Mouse (Mus musculus) hindbrain, embryonic 11.5 days (tissue): ENCODE measurements around the gene Nptx1. TPM values are rescaled to one million over a fixed set of nuclear protein-coding genes. Genes with fewer than 3 reads are reported as not detected.

Source experiments
- ATAC-seq: fragments of 200-750 bp; cut with Nextera tagmentation; 2 replicates; pipeline ENCODE4 v1.8.0; 2017; ENCODE audit warnings: mild to moderate bottlenecking, moderate TSS enrichment, moderate library complexity; ENCODE audit not compliant: low FRiP score
- DNase-seq: peaks from one replicate; pipeline ENCODE4 v3.0.0-alpha.2; 2015; ENCODE audit warnings: low spot score
- H3K27ac ChIP-seq: fragments of 300-500 bp; sonication (generic); 2 replicates; pipeline ENCODE4 v1.5.1; 2014; ENCODE audit warnings: mild to moderate bottlenecking, low read depth, low read length
- H3K27me3 ChIP-seq: fragments of 300-500 bp; sonication (generic); 2 replicates; pipeline ENCODE4 v1.6.1; 2014; ENCODE audit warnings: mild to moderate bottlenecking, low read length, moderate library complexity, mixed read lengths; ENCODE audit not compliant: control insufficient read depth, insufficient read depth
- H3K36me3 ChIP-seq: fragments of 300-500 bp; sonication (generic); 2 replicates; pipeline ENCODE4 v1.6.1; 2014; ENCODE audit warnings: mild to moderate bottlenecking, low read length, moderate library complexity, mixed read lengths; ENCODE audit not compliant: control insufficient read depth, insufficient read depth
- H3K4me1 ChIP-seq: fragments of 300-500 bp; sonication (generic); replicated peaks from 2 replicates; pipeline ENCODE4 v1.6.1; 2014; ENCODE audit warnings: low read length, mixed read lengths; ENCODE audit not compliant: control insufficient read depth, insufficient read depth
- H3K4me2 ChIP-seq: fragments of 300-500 bp; sonication (generic); replicated peaks from 2 replicates; pipeline ENCODE4 v1.6.1; 2014; ENCODE audit warnings: mild to moderate bottlenecking, low read depth, low read length
- H3K4me3 ChIP-seq: fragments of 300-500 bp; sonication (generic); 2 replicates; pipeline ENCODE4 v1.5.1; 2014; ENCODE audit warnings: low read depth, low read length
- H3K9ac ChIP-seq: fragments of 300-500 bp; sonication (generic); 2 replicates; pipeline ENCODE4 v1.6.1; 2014; ENCODE audit warnings: low read depth, low read length
- H3K9me3 ChIP-seq: fragments of 300-500 bp; sonication (generic); 2 replicates; pipeline ENCODE4 v1.6.1; 2016; ENCODE audit warnings: low read length; ENCODE audit not compliant: control insufficient read depth
- WGBS: fragments of 180-500 bp; shearing (Covaris S2); extraction: QIAGEN DNeasy Blood & Tissue Kit; methylation state at CpG from one replicate; pipeline ENCODE4 v1.1.7; 2014; 5-methylcytosine and 5-hydroxymethylcytosine counted together
- polyA plus RNA-seq: library from polyadenylated mRNA; unstranded; fragments of >200 nt; fragmentation: Nextera tagmentation; extraction: Ambion mirVana; gene quantifications from 2 replicates; pipeline ENCODE4 v1.2.1, GENCODE M21; 2014

The Nptx1 gene
- polyA plus RNA-seq, 1 experiment from 2014 or later: 8.7 TPM

GRCm38 (mm10) chr11:119555170-119555569 is 7.6 kb upstream of the Nptx1 start:
- H3K4me3 ChIP-seq: no peak overlapping the region
- 86% methylated on average over 7 of the region's 7 CpGs for WGBS
- H3K27ac ChIP-seq: no peak overlapping the region
- no peaks in the 10 kb centered on the region for H3K36me3 ChIP-seq
- H3K9ac ChIP-seq: no peak overlapping the region
- peaks cover 20% of the 10 kb centered on the region for H3K27me3 ChIP-seq
- H3K4me2 ChIP-seq: no peak overlapping the region
- H3K9me3 ChIP-seq: no peaks in the 10 kb centered on the region
- ATAC-seq: no peak
- DNase-seq: no peak
- peaks cover 19% of the 10 kb centered on the region for H3K4me1 ChIP-seq

GRCm38 (mm10) chr11:119554706-119555105 is 7.2 kb upstream of the Nptx1 start:
- Histone ChIP-seq H3K9ac (no peak overlapping the region), H3K4me1 (peaks cover 18% of the 10 kb centered on the region), H3K27me3 (peaks cover 24% of the 10 kb centered on the region), H3K36me3 (no peaks in the 10 kb centered on the region), H3K4me3 (no peak overlapping the region), H3K9me3 (no peaks in the 10 kb centered on the region), H3K4me2 (no peak overlapping the region), H3K27ac (no peak overlapping the region)
- DNase-seq (no peak), ATAC-seq (no peak)
- WGBS: 85% methylated on average over 7 of the region's 7 CpGs

- no peak overlapping the region for H3K27ac ChIP-seq
- H3K9me3 ChIP-seq: no peaks in the 10 kb centered on the region
- H3K9ac ChIP-seq: no peak overlapping the region
- WGBS: 72% methylated on average over 9 of the region's 9 CpGs
- no peak for ATAC-seq
- peaks cover 38% of the 10 kb centered on the region for H3K27me3 ChIP-seq
- H3K4me1 ChIP-seq: peaks cover 23% of the 10 kb centered on the region
- H3K36me3 ChIP-seq: no peaks in the 10 kb centered on the region
- no peak for DNase-seq
- no peak overlapping the region for H3K4me2 ChIP-seq
- H3K4me3 ChIP-seq: no peak overlapping the region
These were observed 5.6 kb upstream of the Nptx1 start for GRCm38 (mm10) chr11:119552902-119553802.

- Histone ChIP-seq H3K4me2 (no peak overlapping the region), H3K36me3 (no peaks in the 10 kb centered on the region), H3K9me3 (no peaks in the 10 kb centered on the region), H3K27me3 (peaks cover 46% of the 10 kb centered on the region), H3K9ac (no peak overlapping the region), H3K27ac (0 out of 2 replicates have a peak overlapping the region, but pooled peaks have one; percentile 13), H3K4me3 (no peak overlapping the region), H3K4me1 (peaks cover 21% of the 10 kb centered on the region)
- 45% methylated on average over 1 of the region's 1 CpGs for WGBS
- no peak for DNase-seq
- ATAC-seq: no peak
These were observed 4.7 kb upstream of the Nptx1 start for GRCm38 (mm10) chr11:119552301-119552700.

- H3K27ac ChIP-seq: no peak overlapping the region
- DNase-seq (no peak), ATAC-seq (no peak)
- WGBS: 44% methylated on average over 3 of the region's 3 CpGs
- no peak overlapping the region for H3K9ac ChIP-seq
- no peaks in the 10 kb centered on the region for H3K9me3 ChIP-seq
- H3K36me3 ChIP-seq: no peaks in the 10 kb centered on the region
- peaks cover 54% of the 10 kb centered on the region for H3K27me3 ChIP-seq
- no peak overlapping the region for H3K4me3 ChIP-seq
- H3K4me1 ChIP-seq: peaks cover 23% of the 10 kb centered on the region
- no peak overlapping the region for H3K4me2 ChIP-seq
These were observed 3.9 kb upstream of the Nptx1 start for GRCm38 (mm10) chr11:119551468-119551867.

GRCm38 (mm10) chr11:119550546-119551335 is 3.2 kb upstream of the Nptx1 start:
- 53% methylated on average over 10 of the region's 10 CpGs for WGBS
- Histone ChIP-seq H3K4me2 (no peak overlapping the region), H3K9me3 (no peaks in the 10 kb centered on the region), H3K27ac (no peak overlapping the region), H3K36me3 (no peaks in the 10 kb centered on the region), H3K27me3 (peaks cover 58% of the 10 kb centered on the region), H3K9ac (no peak overlapping the region), H3K4me3 (no peak overlapping the region), H3K4me1 (peaks cover 26% of the 10 kb centered on the region)
- DNase-seq (peak; percentile 43), ATAC-seq (no peak)

- Histone ChIP-seq H3K36me3 (no peaks in the 10 kb centered on the region), H3K4me3 (peak overlapping the region; percentile 66), H3K4me1 (peaks cover 33% of the 10 kb centered on the region), H3K9me3 (no peaks in the 10 kb centered on the region), H3K27ac (peak overlapping the region; percentile 42), H3K27me3 (peaks cover 70% of the 10 kb centered on the region), H3K4me2 (peak overlapping the region; percentile 98), H3K9ac (peak overlapping the region; percentile 56)
- no peak for ATAC-seq
- peak; percentile 44 for DNase-seq
- WGBS: under 1% methylated on average over 42 of the region's 43 CpGs
These were observed 1.8 kb upstream of the Nptx1 start for GRCm38 (mm10) chr11:119549371-119549811.

GRCm38 (mm10) chr11:119548741-119549370 is 1.3 kb upstream of the Nptx1 start:
- Histone ChIP-seq H3K36me3 (no peaks in the 10 kb centered on the region), H3K27ac (peak overlapping the region; percentile 42; the same call in 1 of the 2 replicates), H3K9me3 (no peaks in the 10 kb centered on the region), H3K4me1 (peaks cover 33% of the 10 kb centered on the region), H3K9ac (peak overlapping the region; percentile 56), H3K4me3 (peak overlapping the region; percentile 66), H3K4me2 (peak overlapping the region; percentile 98), H3K27me3 (peaks cover 70% of the 10 kb centered on the region)
- DNase-seq (peak; percentile 61), ATAC-seq (no peak)
- under 1% methylated on average over 37 of the region's 37 CpGs for WGBS
